Comparison of ENCODE assay signal across 8 mouse cellular contexts in the genomic region with DNA sequence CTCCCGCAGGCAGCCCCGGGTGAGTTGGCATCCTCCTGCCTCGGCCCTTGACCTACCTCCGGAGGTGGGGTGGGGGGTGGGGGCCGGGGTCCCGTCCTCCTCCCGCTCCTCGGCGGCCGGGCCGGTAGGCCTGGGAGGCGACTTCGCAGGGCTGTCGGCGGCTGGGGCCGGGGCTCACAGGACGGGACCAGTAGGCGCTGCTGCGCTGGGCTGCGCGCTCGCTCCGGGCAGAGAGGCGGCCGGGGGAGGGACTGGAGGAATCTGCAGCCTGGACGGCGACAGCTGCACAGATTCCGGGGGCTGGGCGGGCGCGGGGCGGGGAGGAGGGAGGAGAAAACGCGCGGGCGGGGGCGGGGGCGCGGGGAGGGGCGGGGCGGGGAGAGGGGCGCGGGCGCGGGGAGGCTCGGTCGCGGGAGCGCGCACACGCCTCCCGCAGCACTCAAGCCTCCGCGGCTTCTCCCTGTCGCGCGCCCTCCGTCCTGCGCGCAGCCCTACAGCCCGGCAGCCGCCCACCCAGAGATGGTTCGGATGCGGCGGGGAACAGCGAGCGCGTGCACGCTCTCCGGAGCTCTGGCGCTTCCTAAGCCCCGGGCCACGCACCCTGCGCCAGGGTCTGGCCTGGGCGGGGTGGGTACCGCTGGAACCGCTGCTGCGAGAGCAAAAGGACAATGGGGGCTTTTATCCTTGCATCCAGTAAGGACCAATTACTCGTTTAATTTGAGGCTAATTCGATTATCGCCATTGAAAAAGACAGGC. TPM values are rescaled to one million over a fixed set of nuclear protein-coding genes. Genes with fewer than 3 reads are reported as not detected.
DNase-seq lines count a peak whose midpoint lies in the region; ATAC-seq and TF ChIP-seq lines count a peak whose summit lies in the region.

Sptbn1 (minus strand) TSS at position 284 of the 756 bp plus-strand sequence.

- H3K9ac ChIP-seq in embryonic facial prominence, embryonic 15.5 days, result peak within 1 kb of the TSS; percentile 80
- H3K9ac ChIP-seq in limb, embryonic 11.5 days (ENCODE audit: low read length), result peak within 1 kb of the TSS; percentile 85
- peak within 1 kb of the TSS; percentile 91 for H3K9ac ChIP-seq in midbrain, embryonic 12.5 days (replicated peaks)

- peak; percentile 59; the same call in 1 of the 2 replicates for TF ChIP-seq POLR2A in small intestine, adult 2 months (IDR thresholded peaks at IDR 0.05; ENCODE audit: low read depth, low read length)

- H3K9me3 ChIP-seq in embryonic facial prominence, embryonic 15.5 days (replicated peaks), result no peaks in the 10 kb centered on the region
- no peaks in the 10 kb centered on the region for H3K9me3 ChIP-seq in limb, embryonic 11.5 days (ENCODE audit: control insufficient read depth, low read length)
- no peaks in the 10 kb centered on the region for H3K9me3 ChIP-seq in midbrain, embryonic 12.5 days

- H3K36me3 ChIP-seq in embryonic facial prominence, embryonic 15.5 days, result no peaks in the 10 kb centered on the region
- H3K36me3 ChIP-seq in limb, embryonic 11.5 days (ENCODE audit: control insufficient read depth, insufficient read depth, low read length), result no peaks in the 10 kb centered on the region
- no peaks in the 10 kb centered on the region for H3K36me3 ChIP-seq in midbrain, embryonic 12.5 days
- no peaks in the 10 kb centered on the region for H3K36me3 ChIP-seq in small intestine, adult 2 months (ENCODE audit: control insufficient read depth, insufficient read depth, low read length)

- ATAC-seq in embryonic facial prominence, embryonic 15.5 days (ENCODE audit: insufficient number of reproducible peaks, low FRiP score, low TSS enrichment, low read depth), result peak; percentile 97
- peak; percentile 96 for ATAC-seq in limb, embryonic 11.5 days (ENCODE audit: insufficient number of reproducible peaks, low FRiP score, low TSS enrichment, low read depth)
- ATAC-seq in midbrain, embryonic 12.5 days (ENCODE audit: low FRiP score, low read depth), result peak; percentile 96

- no peaks in the 10 kb centered on the region for H3K27me3 ChIP-seq in embryonic facial prominence, embryonic 15.5 days
- H3K27me3 ChIP-seq in limb, embryonic 11.5 days (ENCODE audit: control insufficient read depth, insufficient read depth, low read length), result no peaks in the 10 kb centered on the region
- no peaks in the 10 kb centered on the region for H3K27me3 ChIP-seq in midbrain, embryonic 12.5 days
- peaks cover 23% of the 10 kb centered on the region for H3K27me3 ChIP-seq in small intestine, adult 2 months (ENCODE audit: control insufficient read depth, insufficient read depth, low read length)

- DNase-seq in 3134 (ENCODE audit: extremely low read depth, insufficient read length, low spot score), result peak; percentile 87
- DNase-seq in adrenal gland, postnatal 36 days, result peak; percentile 94
- peak; percentile 89 for DNase-seq in heart, adult 8-10 months (ENCODE audit: low spot score)
- DNase-seq in kidney, adult 8-10 months, result peak; percentile 83 to 88
- DNase-seq in limb, embryonic 11.5 days (ENCODE audit: low spot score), result peak; percentile 89

- under 1% methylated on average over 58 of the region's 81 CpGs for WGBS in embryonic facial prominence, embryonic 15.5 days
- under 1% methylated on average over 37 of the region's 81 CpGs for WGBS in limb, embryonic 11.5 days
- WGBS in midbrain, embryonic 12.5 days, result under 1% methylated on average over 52 of the region's 81 CpGs
- 1% methylated on average over 53 of the region's 81 CpGs for WGBS in small intestine, adult 2 months

- H3K4me3 ChIP-seq in embryonic facial prominence, embryonic 15.5 days (replicated peaks), result peak within 1 kb of the TSS; percentile 96
- peak within 1 kb of the TSS; percentile 96 for H3K4me3 ChIP-seq in limb, embryonic 11.5 days (ENCODE audit: low read depth, low read length)
- H3K4me3 ChIP-seq in midbrain, embryonic 12.5 days, result peak within 1 kb of the TSS; percentile 82
- H3K4me3 ChIP-seq in small intestine, adult 2 months (ENCODE audit: low read depth, low read length), result peak within 1 kb of the TSS; percentile 77

- TF ChIP-seq CTCF in small intestine, adult 2 months (IDR thresholded peaks at IDR 0.05; ENCODE audit: extremely low read depth, insufficient read length, insufficient replicate concordance, low read depth, low read length), result no peak

- peak within 1 kb of the TSS; percentile 92 for H3K27ac ChIP-seq in embryonic facial prominence, embryonic 15.5 days (replicated peaks)
- H3K27ac ChIP-seq in limb, embryonic 11.5 days (replicated peaks; ENCODE audit: low read depth, low read length), result peak within 1 kb of the TSS; percentile 79
- peak within 1 kb of the TSS; percentile 94 for H3K27ac ChIP-seq in midbrain, embryonic 12.5 days (replicated peaks)
- H3K27ac ChIP-seq in small intestine, adult 2 months (ENCODE audit: insufficient read depth, low read depth, low read length), result peak within 1 kb of the TSS; percentile 66

- H3K4me1 ChIP-seq in embryonic facial prominence, embryonic 15.5 days, result peaks cover 15% of the 10 kb centered on the region; the same call in 1 of the 2 replicates
- 0 out of 2 replicates have a peak, but pooled peaks cover 3% of the 10 kb centered on the region for H3K4me1 ChIP-seq in limb, embryonic 11.5 days (ENCODE audit: control insufficient read depth, insufficient read depth, low read length)
- H3K4me1 ChIP-seq in midbrain, embryonic 12.5 days, result peaks cover 11% of the 10 kb centered on the region
- peaks cover 5% of the 10 kb centered on the region; the same call in 1 of the 2 replicates for H3K4me1 ChIP-seq in small intestine, adult 2 months (ENCODE audit: control insufficient read depth, insufficient read depth, insufficient read length, low read length)

- H3K4me2 ChIP-seq in embryonic facial prominence, embryonic 15.5 days (replicated peaks), result peak within 1 kb of the TSS; percentile 86
- H3K4me2 ChIP-seq in limb, embryonic 11.5 days (ENCODE audit: low read depth, severe bottlenecking), result peak within 1 kb of the TSS; percentile 86
- H3K4me2 ChIP-seq in midbrain, embryonic 12.5 days (replicated peaks), result peak within 1 kb of the TSS; percentile 83

RNA-seq across cellular contexts. Expression of gene Sptbn1, which starts in this region (rescaled TPM):
- total RNA-seq in adrenal gland, postnatal 36 days (2021), result 100 to 1,000 TPM; 310 to 342 TPM
- 99.0 and 104 TPM in 2 replicates for polyA plus RNA-seq in embryonic facial prominence, embryonic 15.5 days (2015; fragmentation: Nextera tagmentation; extraction: Ambion mirVana)
- total RNA-seq in heart, adult 8-10 months (2022), result 100 to 1,000 TPM; 542 to 588 (median 572) TPM
- 65.4 and 71.7 TPM in 2 replicates for polyA plus RNA-seq in limb, embryonic 11.5 days (2014; fragmentation: Nextera tagmentation; extraction: Ambion mirVana)
- polyA plus RNA-seq in midbrain, embryonic 12.5 days (2016; fragmentation: Nextera tagmentation; extraction: Ambion mirVana), result 105 and 108 TPM in 2 replicates
- 21.4 and 43.1 TPM in 2 replicates for polyA plus RNA-seq in small intestine, adult 2 months (2012; rRNA removed)

Comparison
In these comparisons a context has a peak if more than half of its experiments do, and no peak if none do; other contexts are left out.
1. Peak in every context shown above with its lines: DNase-seq, ATAC-seq, H3K4me3 ChIP-seq and H3K27ac ChIP-seq.